10 mouse cellular contexts compared by ENCODE assay signal in the genomic region with DNA sequence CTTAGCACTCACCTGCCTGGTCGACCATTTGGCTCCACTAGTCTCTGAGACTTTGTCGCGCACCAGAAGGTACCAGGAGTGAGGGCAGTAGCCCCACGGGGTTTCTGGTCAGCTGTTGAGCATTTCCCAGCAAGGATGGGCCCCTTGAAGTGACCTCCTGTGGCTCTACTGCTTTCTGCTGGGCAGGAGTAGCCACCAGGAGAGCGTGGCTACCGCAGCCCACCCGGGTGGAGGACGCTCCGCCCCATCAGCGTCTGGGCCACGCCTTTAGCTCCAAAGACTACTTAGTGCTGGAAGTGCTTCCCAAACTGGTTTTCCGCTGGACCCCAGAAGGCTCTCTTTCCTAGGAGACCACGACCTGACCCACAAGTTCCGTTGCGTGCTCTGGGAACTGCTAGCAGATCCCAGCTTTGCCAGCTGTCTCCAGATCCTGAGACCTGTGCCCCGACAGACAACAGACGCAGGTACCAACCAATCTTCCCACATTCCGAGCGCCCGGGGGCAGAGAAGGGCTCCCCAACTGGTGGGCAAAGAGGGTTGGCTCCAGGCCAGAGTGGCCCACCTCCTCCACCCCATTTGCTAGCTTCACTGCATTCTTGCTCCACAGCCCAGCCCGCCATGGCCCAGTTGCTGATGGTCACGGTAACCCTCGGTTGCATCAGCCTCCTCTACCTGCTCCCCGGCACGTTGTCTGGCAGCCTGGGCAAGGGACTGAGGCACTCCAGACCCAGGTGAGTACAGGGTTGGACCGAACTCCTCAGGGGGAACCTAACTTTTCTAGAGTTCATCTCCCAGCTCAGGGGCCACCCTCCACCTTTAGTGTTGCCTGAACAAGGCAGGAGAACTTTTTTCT. TPM values are rescaled to one million over a fixed set of nuclear protein-coding genes. Genes with fewer than 3 reads are reported as not detected.
A peak's percentile ranks its signal among the peaks of the same experiment; 100 is the strongest.
DNase-seq lines count a peak whose midpoint lies in the region; ATAC-seq lines count a peak whose summit lies in the region.
"Had no signal": no experiment of that assay in that cellular context is flagged by ENCODE, and none has a peak within 500 bp of the region (broad histone marks: within the 10 kb centered on the region; RNA-seq: fewer than 3 reads in every experiment).

TSS of gene Adm2 (plus strand) at position 51 of the 853 bp plus-strand sequence.

- H3K27me3 ChIP-seq in midbrain, embryonic 10.5 days (ENCODE audit: low read depth, poor library complexity, severe bottlenecking) = peaks cover 26% of the 10 kb centered on the region
- H3K27me3 ChIP-seq in midbrain, embryonic 16.5 days (ENCODE audit: control insufficient read depth, insufficient read depth, low read depth, low read length) = peaks cover 8% of the 10 kb centered on the region; the same call in 1 of the 2 replicates
- H3K27me3 ChIP-seq in forebrain, embryonic 11.5 days (ENCODE audit: control insufficient read depth, insufficient read depth, low read length) = peaks cover 2% of the 10 kb centered on the region; the same call in 1 of the 2 replicates
- peaks cover 25% of the 10 kb centered on the region for H3K27me3 ChIP-seq in limb, embryonic 13.5 days
- peaks cover 9% of the 10 kb centered on the region; the same call in 1 of the 2 replicates for H3K27me3 ChIP-seq in stomach, embryonic 16.5 days (ENCODE audit: control insufficient read depth, insufficient read depth, low read length)

- H3K9ac ChIP-seq in midbrain, embryonic 16.5 days (ENCODE audit: low read depth, low read length) = no peak within 1 kb of the TSS
- H3K9ac ChIP-seq in forebrain, embryonic 11.5 days (ENCODE audit: low read length) = 0 out of 2 replicates have a peak within 1 kb of the TSS, but pooled peaks have one; percentile 21
- peak within 1 kb of the TSS; percentile 19; the same call in 1 of the 2 replicates for H3K9ac ChIP-seq in limb, embryonic 13.5 days
- H3K9ac ChIP-seq in stomach, embryonic 16.5 days (ENCODE audit: low read length) = peak within 1 kb of the TSS; percentile 8

- H3K9me3 ChIP-seq in midbrain, embryonic 10.5 days (replicated peaks) = no peaks in the 10 kb centered on the region
- no peaks in the 10 kb centered on the region for H3K9me3 ChIP-seq in midbrain, embryonic 16.5 days (replicated peaks; ENCODE audit: control insufficient read depth, low read length, poor library complexity, severe bottlenecking)
- no peaks in the 10 kb centered on the region for H3K9me3 ChIP-seq in forebrain, embryonic 11.5 days (ENCODE audit: control insufficient read depth, low read length)
- no peaks in the 10 kb centered on the region for H3K9me3 ChIP-seq in limb, embryonic 13.5 days
- no peaks in the 10 kb centered on the region for H3K9me3 ChIP-seq in stomach, embryonic 16.5 days (replicated peaks; ENCODE audit: control insufficient read depth, low read length)

- ATAC-seq in midbrain, embryonic 16.5 days = no peak
- ATAC-seq in forebrain, embryonic 11.5 days (replicated peaks; ENCODE audit: low FRiP score) = no peak
- ATAC-seq in limb, embryonic 13.5 days (ENCODE audit: low FRiP score, low read depth) = no peak
- no peak for ATAC-seq in stomach, embryonic 16.5 days (ENCODE audit: insufficient read depth, low FRiP score)
- ATAC-seq in megakaryocyte-erythroid progenitor cell, adult 5-6 weeks (replicated peaks; ENCODE audit: low FRiP score, low TSS enrichment, poor library complexity, severe bottlenecking) = no peak

- DNase-seq in midbrain, embryonic 10.5 days (ENCODE audit: low spot score) = no peak
- no peak for DNase-seq in forebrain, embryonic 11.5 days (ENCODE audit: low spot score)
- no peak for DNase-seq in ovary, postnatal 14 days (ENCODE audit: low spot score)
- no peak for DNase-seq in spleen, postnatal 10 days (ENCODE audit: low spot score in 2 of 2)
- DNase-seq: adrenal gland, adult 2 months; gastrocnemius, adult 2 months had no signal

- 10% methylated on average over 26 of the region's 26 CpGs for WGBS in midbrain, embryonic 10.5 days
- 8% methylated on average over 26 of the region's 26 CpGs for WGBS in midbrain, embryonic 16.5 days
- WGBS in forebrain, embryonic 11.5 days = 7% methylated on average over 26 of the region's 26 CpGs
- 5% methylated on average over 26 of the region's 26 CpGs for WGBS in limb, embryonic 13.5 days
- 7% methylated on average over 26 of the region's 26 CpGs for WGBS in stomach, embryonic 16.5 days

- H3K4me3 ChIP-seq in midbrain, embryonic 10.5 days = peak within 1 kb of the TSS; percentile 39
- H3K4me3 ChIP-seq in midbrain, embryonic 16.5 days (ENCODE audit: low read depth, low read length) = no peak within 1 kb of the TSS
- H3K4me3 ChIP-seq in forebrain, embryonic 11.5 days (ENCODE audit: low read depth, low read length) = no peak within 1 kb of the TSS
- peak within 1 kb of the TSS; percentile 27 for H3K4me3 ChIP-seq in limb, embryonic 13.5 days
- peak within 1 kb of the TSS; percentile 36 for H3K4me3 ChIP-seq in stomach, embryonic 16.5 days (replicated peaks; ENCODE audit: low read length)
- H3K4me3 ChIP-seq: gastrocnemius, adult 2 months had no signal

- peaks cover 11% of the 10 kb centered on the region for H3K4me1 ChIP-seq in midbrain, embryonic 10.5 days
- no peaks in the 10 kb centered on the region for H3K4me1 ChIP-seq in midbrain, embryonic 16.5 days (ENCODE audit: control insufficient read depth, insufficient read depth, low read length)
- 0 out of 2 replicates have a peak, but pooled peaks cover 2% of the 10 kb centered on the region for H3K4me1 ChIP-seq in forebrain, embryonic 11.5 days (replicated peaks; ENCODE audit: control insufficient read depth, insufficient read depth, low read length)
- H3K4me1 ChIP-seq in limb, embryonic 13.5 days = peaks cover 7% of the 10 kb centered on the region
- peaks cover 7% of the 10 kb centered on the region; the same call in 1 of the 2 replicates for H3K4me1 ChIP-seq in stomach, embryonic 16.5 days (ENCODE audit: control insufficient read depth, insufficient read depth, low read length)

- no peaks in the 10 kb centered on the region for H3K36me3 ChIP-seq in midbrain, embryonic 10.5 days
- H3K36me3 ChIP-seq in midbrain, embryonic 16.5 days (ENCODE audit: control insufficient read depth, insufficient read depth, low read length) = no peaks in the 10 kb centered on the region
- H3K36me3 ChIP-seq in forebrain, embryonic 11.5 days (ENCODE audit: control insufficient read depth, insufficient read depth, low read length) = no peaks in the 10 kb centered on the region
- no peaks in the 10 kb centered on the region for H3K36me3 ChIP-seq in limb, embryonic 13.5 days
- no peaks in the 10 kb centered on the region for H3K36me3 ChIP-seq in stomach, embryonic 16.5 days (ENCODE audit: control insufficient read depth, insufficient read depth, low read length)

- H3K4me2 ChIP-seq in midbrain, embryonic 16.5 days (ENCODE audit: low read length) = no peak within 1 kb of the TSS
- H3K4me2 ChIP-seq in forebrain, embryonic 11.5 days (ENCODE audit: low read depth, low read length, severe bottlenecking) = peak within 1 kb of the TSS; percentile 24
- peak within 1 kb of the TSS; percentile 58 for H3K4me2 ChIP-seq in limb, embryonic 13.5 days (replicated peaks)
- H3K4me2 ChIP-seq in stomach, embryonic 16.5 days (ENCODE audit: low read depth, low read length) = peak within 1 kb of the TSS; percentile 53

- no peak within 1 kb of the TSS; the same call in 1 of the 2 replicates for H3K27ac ChIP-seq in midbrain, embryonic 10.5 days (replicated peaks)
- no peak within 1 kb of the TSS for H3K27ac ChIP-seq in midbrain, embryonic 16.5 days (ENCODE audit: low read length)
- no peak within 1 kb of the TSS for H3K27ac ChIP-seq in forebrain, embryonic 11.5 days (ENCODE audit: low read depth, low read length)
- no peak within 1 kb of the TSS for H3K27ac ChIP-seq in limb, embryonic 13.5 days
- no peak within 1 kb of the TSS for H3K27ac ChIP-seq in stomach, embryonic 16.5 days (ENCODE audit: low read length)
- H3K27ac ChIP-seq: gastrocnemius, adult 2 months had no signal

RNA-seq across cellular contexts. Expression of gene Adm2, which starts in this region (rescaled TPM):
- polyA plus RNA-seq in midbrain, embryonic 10.5 days (2016; fragmentation: Nextera tagmentation; extraction: Ambion mirVana) = 0.20 and 0.21 TPM in 2 replicates
- polyA plus RNA-seq in midbrain, embryonic 16.5 days (2015; fragmentation: Nextera tagmentation; extraction: Ambion mirVana) = not detected in 2 replicates
- 0.15 TPM in 1 of 2 replicates, not detected in the other for polyA plus RNA-seq in forebrain, embryonic 11.5 days (2014; fragmentation: Nextera tagmentation; extraction: Ambion mirVana)
- 0.54 and 0.83 TPM in 2 replicates for polyA plus RNA-seq in limb, embryonic 13.5 days (2015; fragmentation: Nextera tagmentation; extraction: Ambion mirVana)
- polyA plus RNA-seq in stomach, embryonic 16.5 days (2015; fragmentation: Nextera tagmentation; extraction: Ambion mirVana) = 0.71 and 0.99 TPM in 2 replicates
- total RNA-seq in megakaryocyte-erythroid progenitor cell, adult 5-6 weeks (2014; fragmentation: Nextera tagmentation) = not detected in 2 replicates
- total RNA-seq in megakaryocyte-erythroid progenitor cell, adult 5-6 weeks (2017) = not detected in 2 replicates
- total RNA-seq: adrenal gland, adult 2 months; gastrocnemius, adult 2 months had no signal

Comparison
In these comparisons a context has a peak if more than half of its experiments do, and no peak if none do; other contexts are left out.
1. H3K4me3 ChIP-seq: peak in midbrain, embryonic 10.5 days (single experiment), limb, embryonic 13.5 days (single experiment) and stomach, embryonic 16.5 days (single experiment); none in midbrain, embryonic 16.5 days (single experiment) and forebrain, embryonic 11.5 days (single experiment).